11 mouse cellular contexts compared by ENCODE assay signal in genomic region chr5:103972379-103972778, GRCm38 (mm10). TPM values are rescaled to one million over a fixed set of nuclear protein-coding genes. Genes with fewer than 3 reads are reported as not detected.
DNase-seq lines count a peak whose midpoint lies in the region; ATAC-seq and TF ChIP-seq lines count a peak whose summit lies in the region.
"Had no signal": no experiment of that assay in that cellular context is flagged by ENCODE, and none has a peak within 500 bp of the region (broad histone marks: within the 10 kb centered on the region; RNA-seq: fewer than 3 reads in every experiment).

No protein-coding gene starts in this region.

- intact Hi-C loops in gastrocnemius, adult 2 months (cut with DNase I) = no loop called here

- peak overlapping the region; percentile 52 for H3K4me3 ChIP-seq in gastrocnemius, adult 2 months
- H3K4me3 ChIP-seq in lung, embryonic 14.5 days (ENCODE audit: low read depth, low read length) = no peak overlapping the region; the same call in 1 of the 2 replicates
- H3K4me3 ChIP-seq in intestine, postnatal 0 days (ENCODE audit: low read depth, low read length) = no peak overlapping the region
- H3K4me3 ChIP-seq in forebrain, embryonic 14.5 days (ENCODE audit: low read depth, low read length) = no peak overlapping the region
- H3K4me3 ChIP-seq: forebrain, embryonic 12.5 days had no signal

- H3K4me2 ChIP-seq in lung, embryonic 14.5 days = peak overlapping the region; percentile 45
- H3K4me2 ChIP-seq in intestine, postnatal 0 days (replicated peaks; ENCODE audit: low read depth) = peak overlapping the region; percentile 48
- no peak overlapping the region for H3K4me2 ChIP-seq in forebrain, embryonic 14.5 days (ENCODE audit: low read length)
- H3K4me2 ChIP-seq: forebrain, embryonic 12.5 days; midbrain, embryonic 11.5 days had no signal

- no peak overlapping the region for H3K27ac ChIP-seq in gastrocnemius, adult 2 months
- H3K27ac ChIP-seq in lung, embryonic 14.5 days (ENCODE audit: low read depth) = no peak overlapping the region
- H3K27ac ChIP-seq in intestine, postnatal 0 days (ENCODE audit: low read depth, low read length) = no peak overlapping the region
- H3K27ac ChIP-seq in forebrain, embryonic 14.5 days (ENCODE audit: low read depth, low read length) = no peak overlapping the region
- H3K27ac ChIP-seq: forebrain, embryonic 12.5 days had no signal

- no peak for TF ChIP-seq CTCF in gastrocnemius, adult 2 months (IDR thresholded peaks at IDR 0.05)
- no peak for TF ChIP-seq CTCF in lung, embryonic 14.5 days (IDR thresholded peaks at IDR 0.05; ENCODE audit: low read depth)
- no peak for TF ChIP-seq CTCF in intestine, postnatal 0 days (IDR thresholded peaks at IDR 0.05; ENCODE audit: low read depth)

- no peak overlapping the region for H3K9ac ChIP-seq in lung, embryonic 14.5 days
- H3K9ac ChIP-seq in intestine, postnatal 0 days (ENCODE audit: low read depth, low read length) = no peak overlapping the region
- no peak overlapping the region for H3K9ac ChIP-seq in forebrain, embryonic 14.5 days (ENCODE audit: low read length)
- H3K9ac ChIP-seq: forebrain, embryonic 12.5 days had no signal

- H3K36me3 ChIP-seq in lung, embryonic 14.5 days (ENCODE audit: insufficient read depth) = no peaks in the 10 kb centered on the region
- H3K36me3 ChIP-seq in intestine, postnatal 0 days (ENCODE audit: control insufficient read depth, insufficient read depth) = no peaks in the 10 kb centered on the region
- no peaks in the 10 kb centered on the region for H3K36me3 ChIP-seq in splenic B cell, adult 2 months (ENCODE audit: control insufficient read depth, insufficient read depth, low read length, poor library complexity, severe bottlenecking)
- no peaks in the 10 kb centered on the region for H3K36me3 ChIP-seq in forebrain, embryonic 14.5 days (ENCODE audit: control insufficient read depth, insufficient read depth, low read length)
- H3K36me3 ChIP-seq: forebrain, embryonic 12.5 days had no signal

- no peak for ATAC-seq in lung, embryonic 14.5 days (ENCODE audit: insufficient read depth)
- ATAC-seq in intestine, postnatal 0 days = no peak
- ATAC-seq in forebrain, embryonic 14.5 days = no peak

- 51% methylated on average over 19 of the region's 19 CpGs for WGBS in lung, embryonic 14.5 days
- 61% methylated on average over 19 of the region's 19 CpGs for WGBS in intestine, postnatal 0 days
- WGBS in forebrain, embryonic 14.5 days = 71% methylated on average over 19 of the region's 19 CpGs

- H3K27me3 ChIP-seq in lung, embryonic 14.5 days (ENCODE audit: insufficient read depth, low read length) = no peaks in the 10 kb centered on the region
- H3K27me3 ChIP-seq in intestine, postnatal 0 days (replicated peaks; ENCODE audit: control insufficient read depth, insufficient read depth, low read length) = no peaks in the 10 kb centered on the region
- no peaks in the 10 kb centered on the region for H3K27me3 ChIP-seq in splenic B cell, adult 2 months (ENCODE audit: control insufficient read depth, insufficient read depth, low read length, poor library complexity, severe bottlenecking)
- H3K27me3 ChIP-seq in forebrain, embryonic 14.5 days (replicated peaks; ENCODE audit: control insufficient read depth, insufficient read depth, low read length) = no peaks in the 10 kb centered on the region
- H3K27me3 ChIP-seq: forebrain, embryonic 12.5 days had no signal

- no peak for DNase-seq in gastrocnemius, adult 2 months
- DNase-seq in gastrocnemius, postnatal 10 days = no peak
- no peak for DNase-seq in lung, embryonic 14.5 days
- no peak for DNase-seq in lung, postnatal 10 days
- DNase-seq in splenic B cell, adult 2 months (ENCODE audit: low read depth, low spot score) = peak; percentile 67
- no peak for DNase-seq in forebrain, embryonic 14.5 days (ENCODE audit: low spot score)
- no peak for DNase-seq in frontal cortex, postnatal 10 days (ENCODE audit: low spot score in 2 of 2)
- DNase-seq: cerebellum, adult 2 months had no signal

- no peaks in the 10 kb centered on the region for H3K9me3 ChIP-seq in lung, embryonic 14.5 days (ENCODE audit: low read depth, low read length)
- H3K9me3 ChIP-seq in intestine, postnatal 0 days (ENCODE audit: control insufficient read depth) = no peaks in the 10 kb centered on the region
- no peaks in the 10 kb centered on the region for H3K9me3 ChIP-seq in forebrain, embryonic 14.5 days (replicated peaks; ENCODE audit: control insufficient read depth, low read length)
- H3K9me3 ChIP-seq: forebrain, embryonic 12.5 days had no signal

- H3K4me1 ChIP-seq in lung, embryonic 14.5 days (ENCODE audit: insufficient read depth) = no peaks in the 10 kb centered on the region
- H3K4me1 ChIP-seq in intestine, postnatal 0 days (replicated peaks; ENCODE audit: control insufficient read depth, insufficient read depth, low read length) = peaks cover 4% of the 10 kb centered on the region; the same call in 1 of the 2 replicates
- H3K4me1 ChIP-seq in forebrain, embryonic 14.5 days (ENCODE audit: control insufficient read depth, insufficient read depth, low read length) = no peaks in the 10 kb centered on the region
- H3K4me1 ChIP-seq: forebrain, embryonic 12.5 days had no signal

RNA-seq across cellular contexts. Expression of gene Hsd17b13, which starts 4.8 kb away (rescaled TPM):
- total RNA-seq in gastrocnemius, adult 2 months (2021) = not detected
- total RNA-seq in gastrocnemius, postnatal 10 days (2021) = under 1 TPM in 1 of 2 experiments, not detected in 1; 0.34 TPM
- polyA plus RNA-seq in lung, embryonic 14.5 days (2014; fragmentation: Nextera tagmentation; extraction: Ambion mirVana) = 0.23 and 0.61 TPM in 2 replicates
- 76.5 and 78.0 TPM in 2 replicates for polyA plus RNA-seq in intestine, postnatal 0 days (2015; fragmentation: Nextera tagmentation; extraction: Ambion mirVana)
- not detected in 2 replicates for polyA plus RNA-seq in forebrain, embryonic 14.5 days (2014; fragmentation: Nextera tagmentation; extraction: Ambion mirVana)
- polyA plus RNA-seq: cerebellum, adult 2 months; forebrain, embryonic 12.5 days; midbrain, embryonic 11.5 days had no signal

RNA-seq across cellular contexts. Expression of gene Hsd17b11, which starts 49.3 kb away (rescaled TPM):
- 1 to 10 TPM; 8.6 to 9.2 TPM for total RNA-seq in gastrocnemius, adult 2 months (2021)
- 10 to 100 TPM; 15.4 to 17.7 TPM for total RNA-seq in gastrocnemius, postnatal 10 days (2021)
- 4.2 and 4.4 TPM in 2 replicates for polyA plus RNA-seq in lung, embryonic 14.5 days (2014; fragmentation: Nextera tagmentation; extraction: Ambion mirVana)
- 48.7 and 55.3 TPM in 2 replicates for polyA plus RNA-seq in intestine, postnatal 0 days (2015; fragmentation: Nextera tagmentation; extraction: Ambion mirVana)
- polyA plus RNA-seq in forebrain, embryonic 14.5 days (2014; fragmentation: Nextera tagmentation; extraction: Ambion mirVana) = 1.6 and 2.0 TPM in 2 replicates

Comparison
In these comparisons a context has a peak if more than half of its experiments do, and no peak if none do; other contexts are left out.
1. RNA of gene Hsd17b13, which starts 4.8 kb away (polyA plus RNA-seq): 76.5 to 78.0 TPM in intestine, postnatal 0 days; 0.23 to 0.61 TPM in lung, embryonic 14.5 days and not detected in forebrain, embryonic 14.5 days; every median in the first group is over 10 times any median in the second.